ENCODE assay signal across 24 mouse cellular contexts in genomic region chr13:98946434-98946833, GRCm38 (mm10). TPM values are rescaled to one million over a fixed set of nuclear protein-coding genes. Genes with fewer than 3 reads are reported as not detected.
"Had no signal": no experiment of that assay in that cellular context is flagged by ENCODE, and none has a peak within 500 bp of the region (broad histone marks: within the 10 kb centered on the region; RNA-seq: fewer than 3 reads in every experiment).

No protein-coding gene starts in this region.

- H3K9me3 ChIP-seq: limb, embryonic 13.5 days; liver, embryonic 15.5 days; midbrain, embryonic 12.5 days; neural tube, embryonic 13.5 days; stomach, embryonic 15.5 days had no signal

- H3K4me3 ChIP-seq: limb, embryonic 13.5 days; liver, embryonic 15.5 days; midbrain, embryonic 12.5 days; neural tube, embryonic 13.5 days; stomach, embryonic 15.5 days had no signal

- ATAC-seq: midbrain, embryonic 16.5 days had no signal

- H3K4me2 ChIP-seq: limb, embryonic 13.5 days; liver, embryonic 15.5 days; lung, embryonic 14.5 days; midbrain, embryonic 12.5 days; neural tube, embryonic 13.5 days; stomach, embryonic 15.5 days had no signal

- H3K36me3 ChIP-seq: limb, embryonic 13.5 days; liver, embryonic 15.5 days; midbrain, embryonic 12.5 days; neural tube, embryonic 13.5 days; stomach, embryonic 15.5 days had no signal

- DNase-seq: kidney, adult 11 months; kidney, postnatal 10 days; left cerebral cortex, postnatal 4 days; lung, embryonic 14.5 days; lung, postnatal 10 days; lung, postnatal 4 days; right cerebral cortex, postnatal 4 days; spleen, adult 18-20 months; thymus, adult 2 months; thymus, postnatal 25 days had no signal

- H3K9ac ChIP-seq: limb, embryonic 13.5 days; liver, embryonic 15.5 days; lung, embryonic 14.5 days; midbrain, embryonic 12.5 days; neural tube, embryonic 13.5 days; stomach, embryonic 15.5 days had no signal

- H3K27me3 ChIP-seq: limb, embryonic 13.5 days; liver, embryonic 15.5 days; midbrain, embryonic 12.5 days; neural tube, embryonic 13.5 days; stomach, embryonic 15.5 days had no signal

- H3K27ac ChIP-seq: limb, embryonic 13.5 days; liver, embryonic 15.5 days; midbrain, embryonic 12.5 days; neural tube, embryonic 13.5 days; stomach, embryonic 15.5 days had no signal

- H3K4me1 ChIP-seq: midbrain, embryonic 12.5 days had no signal

RNA-seq across cellular contexts. Expression of gene 1700024P04Rik, which starts 37.9 kb away (rescaled TPM):
- total RNA-seq: layer of hippocampus, adult 8-10 months; layer of hippocampus, postnatal 14 days; left cerebral cortex, adult 18-20 months; left cerebral cortex, postnatal 10 days; left cerebral cortex, postnatal 4 days; liver, adult 2 months; megakaryocyte-erythroid progenitor cell, adult 5-6 weeks had no signal
- polyA plus RNA-seq: large intestine, adult 2 months; limb, embryonic 13.5 days; liver, adult 2 months; liver, embryonic 15.5 days; lung, embryonic 14.5 days; midbrain, embryonic 12.5 days; midbrain, embryonic 16.5 days; neural tube, embryonic 13.5 days; stomach, embryonic 15.5 days; urinary bladder, adult 2 months had no signal
